Comparison of ENCODE assay signal across 8 mouse cellular contexts in genomic region chr8:83874881-83875655, GRCm38 (mm10). TPM values are rescaled to one million over a fixed set of nuclear protein-coding genes. Genes with fewer than 3 reads are reported as not detected.
DNase-seq lines count a peak whose midpoint lies in the region; ATAC-seq lines count a peak whose summit lies in the region.

No protein-coding gene starts in this region.

- H3K27ac ChIP-seq in brown adipose tissue, adult 24 weeks (replicated peaks; ENCODE audit: low read depth, low read length) = no peak overlapping the region
- H3K27ac ChIP-seq in forebrain, embryonic 13.5 days = peak overlapping the region; percentile 86

- H3K9me3 ChIP-seq in forebrain, embryonic 13.5 days (replicated peaks) = no peaks in the 10 kb centered on the region

- under 1% methylated on average over 55 of the region's 66 CpGs for WGBS in forebrain, embryonic 13.5 days

- ATAC-seq in forebrain, embryonic 13.5 days = peak; percentile 87

- intact Hi-C loops in left cerebral cortex, postnatal 25 days (cut with DNase I) = loop anchor here (1.0 kb wide), 3 partner anchors 10 to 92 kb away; no protein-coding TSS in a partner anchor

- H3K36me3 ChIP-seq in forebrain, embryonic 13.5 days (ENCODE audit: poor library complexity, severe bottlenecking) = no peaks in the 10 kb centered on the region

- H3K4me3 ChIP-seq in brown adipose tissue, adult 24 weeks (ENCODE audit: insufficient read depth, low read depth, low read length) = peak overlapping the region; percentile 73
- peak overlapping the region; percentile 69 for H3K4me3 ChIP-seq in forebrain, embryonic 13.5 days

- DNase-seq in MN1 (ENCODE audit: low spot score) = peak; percentile 79
- DNase-seq in heart, postnatal 4 days = peak; percentile 69
- peak; percentile 69 for DNase-seq in left cerebral cortex, postnatal 25 days (ENCODE audit: low spot score in 2 of 2)
- DNase-seq in mesoderm, embryonic 11.5 days (ENCODE audit: low read depth, low spot score) = peak; percentile 86
- peak; percentile 72 for DNase-seq in right cerebral cortex, postnatal 4 days
- no peak for DNase-seq in thymus, postnatal 14 days

- peak overlapping the region; percentile 91 for H3K4me2 ChIP-seq in forebrain, embryonic 13.5 days

- H3K27me3 ChIP-seq in forebrain, embryonic 13.5 days = peaks cover 10% of the 10 kb centered on the region; the same call in 1 of the 2 replicates

- peak overlapping the region; percentile 84 for H3K9ac ChIP-seq in forebrain, embryonic 13.5 days

- no peaks in the 10 kb centered on the region for H3K4me1 ChIP-seq in brown adipose tissue, adult 24 weeks (ENCODE audit: control insufficient read depth, insufficient read depth, insufficient read length, low read length)
- peaks cover 24% of the 10 kb centered on the region for H3K4me1 ChIP-seq in forebrain, embryonic 13.5 days

RNA-seq across cellular contexts. Expression of gene Adgrl1, which starts 24.8 kb away (rescaled TPM):
- 1.5 and 1.6 TPM in 2 replicates for polyA plus RNA-seq in brown adipose tissue, adult 24 weeks (2012; ENCODE audit: insufficient read depth, insufficient read length, missing spikeins)
- 32.8 and 38.5 TPM in 2 replicates for polyA plus RNA-seq in forebrain, embryonic 13.5 days (2015; fragmentation: Nextera tagmentation; extraction: Ambion mirVana)
- 10 to 100 TPM; 37.5 to 39.8 TPM for total RNA-seq in heart, postnatal 4 days (2021)
- total RNA-seq in left cerebral cortex, postnatal 25 days (2021) = 100 to 1,000 TPM; 415 to 434 TPM

Comparison
In these comparisons a context has a peak if more than half of its experiments do, and no peak if none do; other contexts are left out.
1. RNA of gene Adgrl1, which starts 24.8 kb away (total RNA-seq): 415 to 434 TPM in left cerebral cortex, postnatal 25 days; 37.5 to 39.8 TPM in heart, postnatal 4 days; every median in the first group is over 10 times any median in the second.